Mouse (Mus musculus) adrenal gland, postnatal 10 days (tissue): ENCODE results near the gene Cfap36. TPM values are rescaled to one million over a fixed set of nuclear protein-coding genes. Genes with fewer than 3 reads are reported as not detected.

Experiments
- DNase-seq: peaks from one replicate; pipeline ENCODE4 v3.0.0; 2021; ENCODE audit warnings: mixed read lengths
- total RNA-seq, 2 experiments: library from RNA; stranded (reverse); gene quantifications; 2 replicates each; pipeline ENCODE4 v1.2.3; 2021

Cfap36 gene
- total RNA-seq, 2 experiments from 2014 or later = 36.6 to 36.9 TPM

DNA sequence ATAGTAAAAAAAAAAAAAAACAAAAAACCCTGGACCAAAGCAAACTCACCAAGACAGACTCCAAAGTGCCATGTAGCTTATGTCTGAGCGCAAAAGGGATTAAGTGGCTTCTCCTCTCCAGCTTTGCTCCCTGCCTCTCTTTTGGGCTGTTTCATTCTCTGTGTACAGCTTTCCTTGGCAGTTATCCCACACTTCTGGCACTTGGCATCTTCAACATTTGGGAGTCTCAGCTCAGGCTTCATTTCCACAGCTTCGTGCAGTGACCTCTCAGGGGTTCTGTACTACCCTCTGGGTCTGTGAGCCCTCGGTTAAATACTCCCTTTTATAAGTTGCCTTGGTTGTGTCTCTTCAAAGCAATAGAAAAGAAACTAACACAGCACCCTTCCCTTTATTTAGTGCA, 66.6 kb downstream of the Cfap36 start:
- peak; percentile 56 for DNase-seq

DNA sequence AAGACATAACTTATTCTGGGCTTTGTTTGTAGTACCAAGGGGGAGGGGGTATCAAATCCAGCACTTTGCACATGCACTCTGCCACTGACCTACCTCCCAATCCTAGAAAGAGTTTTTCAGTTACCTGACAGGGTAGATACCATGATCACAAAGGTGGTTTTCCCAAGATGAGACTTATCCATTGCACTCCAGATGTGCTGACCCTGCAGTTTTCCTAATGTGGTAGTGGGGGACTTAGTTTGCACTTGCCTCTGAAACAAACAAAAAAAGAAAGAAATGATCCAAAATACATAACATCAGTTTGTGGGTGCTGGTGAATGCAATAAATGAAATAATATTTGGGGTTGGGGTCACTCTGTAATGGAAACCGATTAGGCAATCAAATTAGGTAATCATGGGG, 67.9 kb downstream of the Cfap36 start:
- no peak for DNase-seq

DNA sequence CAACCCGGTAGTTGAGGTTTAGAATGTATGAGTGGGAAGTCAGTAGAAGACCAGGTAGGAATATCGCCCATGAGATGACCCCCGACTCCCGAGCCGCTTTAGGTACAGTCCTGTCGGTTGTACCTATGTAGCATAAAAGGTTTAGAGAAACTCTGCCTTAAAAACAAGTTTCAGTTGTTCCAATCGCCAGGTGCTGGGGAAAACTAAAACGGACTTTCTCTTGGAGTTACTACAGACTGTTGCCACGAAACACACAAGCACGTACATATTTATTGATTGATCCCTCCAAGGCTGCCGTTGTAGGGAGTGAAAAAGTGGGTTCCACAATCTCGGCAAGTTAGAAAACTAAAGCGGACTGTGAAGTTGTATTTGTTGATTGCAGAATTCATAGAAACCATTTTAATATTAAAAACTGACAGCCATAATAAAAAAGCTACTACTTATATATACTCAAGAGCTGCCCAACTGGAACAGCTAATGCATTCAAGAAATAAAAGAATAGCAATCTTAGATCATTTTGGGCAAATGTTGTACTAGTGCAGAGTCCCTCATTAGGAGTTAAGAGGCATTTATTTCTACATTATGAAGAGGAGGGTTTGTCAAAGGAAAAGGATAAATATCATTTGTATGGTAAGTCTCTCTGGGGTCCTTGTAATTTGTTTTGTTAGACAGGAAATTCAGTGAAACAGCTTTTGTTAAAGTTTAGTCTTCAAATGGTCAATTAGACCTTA, 73.3 kb downstream of the Cfap36 start:
- DNase-seq = no peak

DNA sequence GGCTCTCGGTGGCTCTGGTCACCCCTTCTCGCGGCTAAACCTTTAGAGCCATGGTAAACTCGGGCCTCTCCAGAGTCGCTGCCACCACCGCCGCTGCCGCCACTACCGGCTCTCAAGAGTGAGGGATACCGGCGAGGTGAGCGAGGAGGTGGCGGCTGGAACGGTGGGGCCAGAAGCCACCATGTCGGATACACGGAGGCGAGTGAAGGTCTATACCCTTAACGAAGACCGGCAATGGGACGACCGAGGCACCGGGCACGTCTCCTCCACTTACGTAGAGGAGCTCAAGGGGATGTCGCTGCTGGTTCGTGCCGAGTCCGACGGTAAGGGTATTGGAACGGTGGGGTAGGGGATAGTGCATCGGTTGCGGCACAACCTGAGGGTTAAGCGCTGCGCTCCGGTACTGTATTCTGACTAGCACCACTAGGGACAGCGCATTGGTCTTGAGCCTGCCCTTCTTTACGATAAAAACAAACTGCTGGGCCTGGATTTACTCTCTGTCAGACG, 74.0 kb downstream of the Cfap36 start:
- peak; percentile 70 for DNase-seq

DNA sequence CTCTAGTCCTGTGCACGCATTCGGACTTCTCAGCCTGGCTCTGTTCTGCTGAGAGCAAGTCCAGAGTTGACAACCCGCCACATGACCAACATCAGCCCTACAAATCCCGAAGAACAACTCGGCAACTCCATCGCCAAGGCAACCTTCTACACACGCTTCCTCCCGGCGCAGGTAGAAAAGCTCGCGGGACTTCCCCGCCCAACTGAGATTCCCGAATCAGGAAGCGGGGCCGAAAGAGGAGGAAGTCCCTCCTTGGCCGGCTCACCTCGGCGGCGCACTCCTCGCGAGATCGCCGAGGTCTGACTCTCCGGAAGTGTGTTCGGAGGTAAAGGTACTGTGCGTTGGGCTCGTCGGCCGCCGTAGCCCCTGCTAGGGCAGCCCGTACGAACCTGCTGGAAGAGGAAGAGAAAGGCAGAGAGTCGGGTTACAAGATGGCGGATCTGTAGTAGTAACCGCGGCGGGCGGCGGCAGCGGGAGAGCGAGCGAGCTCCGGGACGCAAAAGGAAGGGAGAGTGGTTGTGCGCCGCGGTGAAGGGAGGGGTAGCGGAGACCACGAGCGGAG, 74.6 kb downstream of the Cfap36 start, which contains the start of gene Ppp4r3b:
Gene Ppp4r3b (plus strand): TSS at position 328 of the 562 bp plus-strand sequence.
- peak; percentile 98 for DNase-seq

DNA sequence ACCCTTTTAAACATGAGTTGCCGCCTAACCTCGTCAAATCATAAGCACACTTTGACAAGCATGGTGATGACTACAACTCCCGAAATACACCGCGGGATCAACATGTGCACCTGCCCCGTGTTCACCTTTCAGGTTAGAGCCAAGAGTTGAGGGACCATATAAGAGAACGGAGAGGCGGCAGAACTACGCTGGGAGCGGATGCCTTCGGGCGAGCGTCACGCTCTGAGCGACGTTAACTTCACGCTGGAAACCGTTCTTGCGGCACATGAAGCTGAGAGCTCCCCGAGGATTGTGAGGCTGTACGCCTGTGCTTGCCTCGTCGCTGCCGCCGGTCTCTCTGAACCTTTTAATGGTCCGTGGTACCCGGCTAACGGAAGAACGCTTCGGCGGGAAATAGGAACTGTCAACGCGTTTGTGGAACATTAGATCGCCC, 75.2 kb downstream of the Cfap36 start:
- DNase-seq = peak; percentile 49

Other genes with a start within 250 kb of the Cfap36 start
- gene Pnpt1, start 116.7 kb downstream of the Cfap36 start, total RNA-seq = 10 to 100 TPM; 43.3 to 51.5 TPM
- 10 to 100 TPM; 77.2 to 85.9 TPM for gene Ppp4r3b, start 74.5 kb downstream of the Cfap36 start, total RNA-seq
- gene Ccdc88a, start 126.2 kb upstream of the Cfap36 start, total RNA-seq = 10 to 100 TPM; 18.9 to 26.0 TPM